Mouse (Mus musculus) kidney, postnatal 14 days (tissue): Measurements from ENCODE around the gene Agtr1a.
A peak's percentile ranks its signal among the peaks of the same experiment; 100 is the strongest.

ENCODE experiments used
- DNase-seq: peaks from one replicate; pipeline ENCODE4 v3.0.0; 2022; ENCODE audit warnings: mixed read lengths

Gene Agtr1a

GRCm38 (mm10) chr13:30336148-30336801 lies at the start of gene Agtr1a:
Gene Agtr1a, plus strand, starts transcription at chr13:30336441.
- DNase-seq, result peak; percentile 81

- no peak for DNase-seq
These were observed 26.0 kb upstream of the Agtr1a start for GRCm38 (mm10) chr13:30310221-30310620.

GRCm38 (mm10) chr13:30324669-30325346 lies 11.4 kb upstream of the Agtr1a start:
- no peak for DNase-seq

- DNase-seq, result no peak
These were observed 5.2 kb upstream of the Agtr1a start for GRCm38 (mm10) chr13:30331061-30331460.

GRCm38 (mm10) chr13:30331851-30332250 lies 4.4 kb upstream of the Agtr1a start:
- DNase-seq, result no peak

- no peak for DNase-seq
These were observed 3.7 kb upstream of the Agtr1a start for GRCm38 (mm10) chr13:30332581-30332980.

GRCm38 (mm10) chr13:30334667-30335066 lies 1.6 kb upstream of the Agtr1a start:
- no peak for DNase-seq

GRCm38 (mm10) chr13:30336913-30337312 lies 672 bp downstream of the Agtr1a start:
- DNase-seq, result peak; percentile 21

GRCm38 (mm10) chr13:30337646-30338045 lies 1.4 kb downstream of the Agtr1a start:
- no peak for DNase-seq

GRCm38 (mm10) chr13:30338576-30338975 lies 2.3 kb downstream of the Agtr1a start:
- peak; percentile 33 for DNase-seq

GRCm38 (mm10) chr13:30339927-30340326 lies 3.7 kb downstream of the Agtr1a start:
- DNase-seq, result peak; percentile 19

GRCm38 (mm10) chr13:30341987-30342898 lies 6.0 kb downstream of the Agtr1a start:
- no peak for DNase-seq

- DNase-seq, result no peak
These were observed 9.2 kb downstream of the Agtr1a start for GRCm38 (mm10) chr13:30345427-30345913.

GRCm38 (mm10) chr13:30346881-30347280 lies 10.6 kb downstream of the Agtr1a start:
- DNase-seq, result no peak

- no peak for DNase-seq
These were observed 12.1 kb downstream of the Agtr1a start for GRCm38 (mm10) chr13:30348306-30348705.

- no peak for DNase-seq
These were observed 15.7 kb downstream of the Agtr1a start for GRCm38 (mm10) chr13:30351966-30352365.

GRCm38 (mm10) chr13:30354991-30355580 lies 18.8 kb downstream of the Agtr1a start:
- no peak for DNase-seq

- DNase-seq, result no peak
These were observed 19.7 kb downstream of the Agtr1a start for GRCm38 (mm10) chr13:30355979-30356378.

- DNase-seq, result no peak
These were observed 22.4 kb downstream of the Agtr1a start for GRCm38 (mm10) chr13:30358456-30359168.

- DNase-seq, result no peak
These were observed 23.6 kb downstream of the Agtr1a start for GRCm38 (mm10) chr13:30359886-30360285.

GRCm38 (mm10) chr13:30361002-30361401 lies 24.8 kb downstream of the Agtr1a start:
- DNase-seq, result peak; percentile 66

- DNase-seq, result no peak
These were observed 25.8 kb downstream of the Agtr1a start for GRCm38 (mm10) chr13:30362048-30362447.
